Mouse (Mus musculus): ENCODE measurements around the gene Slc25a15. TPM values are rescaled to one million over a fixed set of nuclear protein-coding genes. Genes with fewer than 3 reads are reported as not detected.

Gene Slc25a15
- total RNA-seq, 2 experiments from 2014 or later: 11.0 to 11.6 TPM

DNA sequence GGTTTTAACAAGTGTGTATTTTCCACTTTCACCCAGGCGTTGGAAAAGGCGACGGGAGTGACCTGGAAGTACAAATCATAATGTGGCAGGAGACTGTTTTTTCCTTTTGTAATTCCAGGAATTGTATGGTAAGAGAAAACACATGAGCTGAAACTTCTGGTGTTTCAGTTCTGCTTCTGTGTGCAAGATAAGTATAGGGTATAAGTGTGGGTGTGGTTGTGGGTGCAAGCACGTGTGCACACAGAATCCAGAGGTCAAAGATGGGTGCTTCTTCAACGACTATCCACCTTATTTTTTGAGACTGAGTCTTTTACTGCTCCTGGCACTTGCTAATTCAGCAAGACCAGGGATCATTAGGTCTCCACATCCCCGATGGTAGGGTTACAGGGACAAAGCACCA, 39.0 kb downstream of the Slc25a15 start:
- intact Hi-C loops (cut with DNase I; ENCODE audit: low total_unique reads): no loop called here
- DNase-seq: no peak

DNA sequence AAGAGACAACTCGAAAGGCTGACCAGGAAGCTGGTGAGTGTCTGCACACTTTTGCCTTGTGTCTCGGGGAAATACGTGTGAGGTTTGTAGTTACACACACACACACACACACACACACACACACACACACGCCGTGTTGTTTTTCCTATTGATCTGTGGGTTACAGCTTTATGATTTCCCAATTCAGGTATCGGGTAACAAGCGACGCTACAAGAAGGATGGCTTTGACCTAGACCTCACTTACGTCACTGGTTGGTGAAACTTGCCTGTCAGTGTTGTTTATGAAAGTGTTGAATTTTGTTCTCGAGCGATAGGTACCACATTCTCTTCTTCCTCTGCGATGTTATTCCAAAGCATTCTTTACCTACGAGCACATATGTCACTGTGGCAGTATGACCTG, 63.0 kb downstream of the Slc25a15 start:
- intact Hi-C loops (cut with DNase I; ENCODE audit: low total_unique reads): no loop called here
- no peak for DNase-seq

Other genes with a start within 250 kb of the Slc25a15 start
- gene Nek3, start 232.2 kb downstream of the Slc25a15 start, total RNA-seq (2021): 1 to 10 TPM; 2.5 to 3.6 TPM
- 1 to 10 TPM; 2.9 to 3.2 TPM for gene Ckap2, start 212.8 kb downstream of the Slc25a15 start, total RNA-seq (2021)
- gene Vps36, start 205.8 kb downstream of the Slc25a15 start, total RNA-seq (2021): 10 to 100 TPM; 27.3 to 27.4 TPM
- 1 to 10 TPM; 4.1 to 4.2 TPM for gene Thsd1, start 171.3 kb downstream of the Slc25a15 start, total RNA-seq (2021)
- gene Tpte, start 115.2 kb downstream of the Slc25a15 start, total RNA-seq (2021): not detected
- 10 to 100 TPM; 35.9 to 39.3 TPM for gene Mrps31, start 12.8 kb upstream of the Slc25a15 start, total RNA-seq (2021)

Measured in gastrocnemius, postnatal 14 days (tissue).